Mouse (Mus musculus) myocyte (in vitro differentiated cells): ENCODE data around the gene Drd5. TPM values are rescaled to one million over a fixed set of nuclear protein-coding genes. Genes with fewer than 3 reads are reported as not detected.

ENCODE experiments used
- H3K27me3 ChIP-seq: one replicate; pipeline ENCODE4 v1.6.1; 2011; ENCODE audit not compliant: control insufficient read depth, insufficient read depth, insufficient read length
- H3K36me3 ChIP-seq: one replicate; pipeline ENCODE4 v1.6.1; 2011; ENCODE audit not compliant: control insufficient read depth, insufficient read depth
- H3K4me2 ChIP-seq: one replicate; pipeline ENCODE4 v1.6.1; 2011; ENCODE audit warnings: low read depth, control low read depth
- H3K4me3 ChIP-seq: one replicate; pipeline ENCODE4 v1.5.1; 2011; ENCODE audit warnings: mild to moderate bottlenecking, control low read depth, moderate library complexity
- H3K79me2 ChIP-seq: one replicate; pipeline ENCODE4 v1.6.1; 2011; ENCODE audit not compliant: control insufficient read depth, insufficient read depth
- H3ac ChIP-seq: one replicate; pipeline ENCODE4 v1.6.1; 2011; ENCODE audit not compliant: control insufficient read depth, insufficient read length
- CEBPB ChIP-seq: IDR thresholded peaks from 2 replicates; pipeline ENCODE4 v1.6.1; 2011; ENCODE audit warnings: mild to moderate bottlenecking, moderate library complexity; ENCODE audit not compliant: poor library complexity, insufficient read depth, severe bottlenecking
- E2F4 ChIP-seq: IDR thresholded peaks from one replicate; pipeline ENCODE4 v1.6.1; 2011; ENCODE audit warnings: mild to moderate bottlenecking, control low read depth, moderate library complexity; ENCODE audit not compliant: insufficient read depth
- MAX ChIP-seq: IDR thresholded peaks from one replicate; pipeline ENCODE4 v1.6.1; 2011; ENCODE audit warnings: low read depth, mild to moderate bottlenecking, control low read depth
- MYOD1 ChIP-seq, 3 experiments: IDR thresholded peaks; one replicate each; pipeline ENCODE4 v1.6.1; 2011; ENCODE audit warnings: control low read depth in 2 of 3, low read depth in 2 of 3, mild to moderate bottlenecking in 2 of 3, moderate library complexity in 1 of 3; ENCODE audit not compliant: insufficient read length in 2 of 3, control insufficient read depth in 1 of 3
- MYOG ChIP-seq, 3 experiments: IDR thresholded peaks; one replicate each; pipeline ENCODE4 v1.6.1; 2011; ENCODE audit warnings: control low read depth in 2 of 3, low read depth in 2 of 3, mild to moderate bottlenecking in 2 of 3; ENCODE audit not compliant: insufficient read length in 2 of 3, control insufficient read depth in 1 of 3, insufficient read depth in 1 of 3
- POLR2A ChIP-seq: IDR thresholded peaks from one replicate; pipeline ENCODE4 v1.6.1; 2011; ENCODE audit warnings: low read depth, mild to moderate bottlenecking, control low read depth, moderate library complexity; ENCODE audit not compliant: insufficient read length
- POLR2AphosphoS2 ChIP-seq: IDR thresholded peaks from one replicate; pipeline ENCODE4 v1.6.1; 2011; ENCODE audit warnings: low read depth, control low read depth; ENCODE audit not compliant: insufficient read length
- REST ChIP-seq: IDR thresholded peaks from one replicate; pipeline ENCODE4 v1.6.1; 2011; ENCODE audit warnings: mild to moderate bottlenecking, control low read depth, moderate library complexity; ENCODE audit not compliant: insufficient read depth, insufficient read length
- SRF ChIP-seq: IDR thresholded peaks from one replicate; pipeline ENCODE4 v1.6.1; 2011; ENCODE audit warnings: low read depth; ENCODE audit not compliant: control insufficient read depth, insufficient read length
- TCF12 ChIP-seq: IDR thresholded peaks from one replicate; pipeline ENCODE4 v1.6.1; 2011; ENCODE audit warnings: mild to moderate bottlenecking, control low read depth; ENCODE audit not compliant: poor library complexity, insufficient read depth, severe bottlenecking
- TCF3 ChIP-seq: IDR thresholded peaks from one replicate; pipeline ENCODE4 v1.6.1; 2011; ENCODE audit warnings: low read depth, control low read depth; ENCODE audit not compliant: insufficient read length
- USF1 ChIP-seq: IDR thresholded peaks from one replicate; pipeline ENCODE4 v1.6.1; 2011; ENCODE audit warnings: low read depth, mild to moderate bottlenecking, control low read depth, moderate library complexity
- polyA plus RNA-seq: library from polyadenylated mRNA; unstranded; fragments of >200 nt; fragmentation: generic; extraction: Trizol; gene quantifications from one replicate; pipeline ENCODE4 v1.2.1, GENCODE M21; 2012; ENCODE audit warnings: missing spikeins

Drd5 gene
- polyA plus RNA-seq, 1 experiment = not detected

DNA sequence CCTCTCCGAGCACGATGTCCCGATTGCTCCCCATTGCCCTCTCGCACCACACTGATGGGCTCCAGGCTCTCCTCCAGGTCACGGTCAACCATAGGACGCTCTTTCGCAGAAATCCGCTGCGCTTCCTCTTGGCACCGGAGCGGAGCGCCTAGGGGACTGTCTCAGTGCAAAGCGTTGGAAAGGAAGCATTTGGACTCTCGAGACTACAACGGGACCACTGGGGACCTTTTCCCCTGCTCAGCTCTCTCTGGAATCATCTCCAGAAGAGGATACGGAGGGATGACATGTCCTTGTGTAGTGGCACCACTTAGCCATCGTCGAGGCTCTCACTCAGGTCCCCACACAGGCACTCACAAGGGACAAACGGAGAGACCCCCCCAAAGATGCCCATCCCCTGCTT lies 42.7 kb upstream of the Drd5 start:
- Histone ChIP-seq H3K4me3 (no peak overlapping the region), H3ac (no peak overlapping the region), H3K4me2 (no peak overlapping the region), H3K36me3 (peaks cover 3% of the 10 kb centered on the region), H3K79me2 (no peaks in the 10 kb centered on the region), H3K27me3 (peaks cover 7% of the 10 kb centered on the region)
- TF ChIP-seq MYOG (IDR thresholded peaks at IDR 0.05; ENCODE audit: control insufficient read depth in 1 of 3, insufficient read depth in 1 of 3, insufficient read length in 2 of 3, low read depth in 2 of 3) (no peak), SRF (no peak), CEBPB (no peak), TCF12 (no peak), E2F4 (no peak), MAX (no peak), TCF3 (no peak), MYOD1 (IDR thresholded peaks at IDR 0.05; ENCODE audit: control insufficient read depth in 1 of 3, insufficient read length in 2 of 3, low read depth in 2 of 3) (no peak), POLR2A (no peak), REST (no peak), USF1 (no peak), POLR2AphosphoS2 (no peak)

DNA sequence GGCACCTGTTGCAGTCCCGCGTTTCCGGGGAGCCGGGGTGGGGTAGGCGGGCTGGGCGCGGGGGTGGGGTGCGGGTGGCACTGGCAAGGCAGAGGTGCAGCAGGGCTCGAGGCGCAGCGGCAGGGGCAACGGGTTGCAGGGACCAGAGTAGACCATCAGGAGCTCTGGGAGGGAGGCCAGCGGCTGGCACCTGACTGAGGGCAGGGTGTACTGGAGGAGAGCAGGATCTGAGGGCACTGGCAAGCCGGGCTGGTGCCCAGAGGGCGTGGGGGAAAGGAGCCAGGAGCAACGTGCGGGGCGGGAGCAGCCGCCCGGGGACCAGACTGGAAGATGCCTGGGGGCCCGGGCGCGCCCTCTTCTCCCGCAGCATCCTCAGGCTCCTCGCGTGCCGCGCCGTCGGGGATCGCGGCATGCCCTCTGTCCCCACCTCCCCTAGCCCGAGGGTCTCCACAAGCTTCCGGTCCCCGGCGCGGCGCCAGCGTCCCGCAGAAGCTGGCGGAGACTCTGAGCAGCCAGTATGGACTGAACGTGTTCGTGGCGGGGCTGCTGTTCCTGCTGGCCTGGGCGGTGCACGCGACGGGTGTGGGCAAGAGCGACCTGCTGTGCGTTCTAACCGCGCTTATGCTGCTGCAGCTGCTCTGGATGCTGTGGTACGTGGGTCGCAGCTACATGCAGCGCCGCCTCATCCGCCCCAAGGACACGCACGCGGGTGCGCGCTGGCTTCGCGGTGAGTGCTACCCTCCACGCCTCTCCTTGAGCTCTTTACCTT lies 41.9 kb upstream of the Drd5 start:
- no peak overlapping the region for H3K4me3 ChIP-seq

DNA sequence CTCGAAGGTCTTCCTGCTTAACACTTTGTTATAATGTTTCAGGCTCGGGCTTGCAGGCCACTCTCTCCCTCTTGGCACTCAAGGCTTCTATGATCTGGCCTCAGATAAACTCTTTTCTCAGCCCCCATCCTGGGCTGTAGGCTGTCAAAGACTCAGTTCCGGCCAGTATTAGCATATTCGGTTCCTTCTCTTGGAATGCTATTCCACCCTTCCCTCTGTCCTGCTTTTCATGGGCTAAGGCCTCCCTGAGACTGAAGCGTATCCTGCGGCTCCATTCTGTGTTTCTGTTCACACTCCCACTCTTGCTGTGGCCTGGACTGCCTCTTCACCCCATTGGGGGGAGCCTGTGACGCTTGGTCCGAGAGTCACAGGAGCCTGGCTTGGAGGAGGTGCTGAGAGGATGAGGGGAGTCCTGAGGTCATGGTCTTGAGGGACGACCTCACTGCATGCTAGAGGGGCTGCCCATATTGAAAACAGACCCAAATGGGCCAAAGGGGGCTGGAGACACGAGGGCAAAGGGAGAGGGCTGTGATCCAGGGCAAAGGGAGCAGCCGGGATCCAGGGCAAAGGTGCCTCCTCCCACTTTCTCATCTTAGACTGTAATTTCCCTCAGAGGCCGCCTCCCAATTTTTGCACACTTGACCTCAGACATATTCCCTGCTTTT lies 41.1 kb upstream of the Drd5 start:
- Histone ChIP-seq H3K27me3 (peaks cover 7% of the 10 kb centered on the region), H3K36me3 (no peaks in the 10 kb centered on the region), H3K79me2 (no peaks in the 10 kb centered on the region), H3K4me2 (no peak overlapping the region), H3ac (no peak overlapping the region), H3K4me3 (no peak overlapping the region)
- TF ChIP-seq POLR2A (no peak), MYOD1 (IDR thresholded peaks at IDR 0.05; ENCODE audit: control insufficient read depth in 1 of 3, insufficient read length in 2 of 3, low read depth in 2 of 3) (no peak), POLR2AphosphoS2 (no peak), E2F4 (no peak), TCF3 (no peak), MYOG (IDR thresholded peaks at IDR 0.05; ENCODE audit: control insufficient read depth in 1 of 3, insufficient read depth in 1 of 3, insufficient read length in 2 of 3, low read depth in 2 of 3) (no peak), CEBPB (no peak), REST (no peak), TCF12 (no peak), USF1 (no peak), SRF (no peak), MAX (no peak)

More for the DNA sequence above, 41.9 kb upstream of the Drd5 start:
- no peak overlapping the region for H3ac ChIP-seq
- H3K4me2 ChIP-seq = no peak overlapping the region
- no peaks in the 10 kb centered on the region for H3K36me3 ChIP-seq
- peak in 1 of 3 experiments; percentile 23 for TF ChIP-seq MYOD1 (IDR thresholded peaks at IDR 0.05; ENCODE audit: control insufficient read depth in 1 of 3, insufficient read length in 2 of 3, low read depth in 2 of 3)
- TF ChIP-seq MYOG (IDR thresholded peaks at IDR 0.05; ENCODE audit: control insufficient read depth in 1 of 3, insufficient read depth in 1 of 3, insufficient read length in 2 of 3, low read depth in 2 of 3) = no peak
- peaks cover 7% of the 10 kb centered on the region for H3K27me3 ChIP-seq
- no peaks in the 10 kb centered on the region for H3K79me2 ChIP-seq

DNA sequence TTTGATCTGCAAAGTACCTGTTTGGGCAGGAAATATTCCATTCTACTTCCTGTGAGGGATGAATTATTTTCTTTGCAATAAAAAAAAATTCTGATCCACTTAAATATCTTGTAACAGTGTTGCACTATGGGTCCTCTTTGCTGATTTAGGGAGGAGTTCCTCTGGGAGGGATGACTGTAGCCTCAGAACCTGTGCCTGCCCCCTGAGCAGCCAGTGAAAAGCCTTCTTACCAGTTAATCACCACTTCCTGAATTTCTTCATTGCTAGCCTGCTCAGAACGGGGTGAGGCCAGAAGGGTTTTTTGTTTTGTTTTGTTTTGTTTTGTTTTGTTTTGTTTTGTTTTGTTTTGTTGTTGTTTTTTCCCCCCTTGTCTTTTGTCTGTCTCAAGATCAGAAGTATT lies 39.1 kb upstream of the Drd5 start:
- Histone ChIP-seq H3K36me3 (no peaks in the 10 kb centered on the region), H3ac (no peak overlapping the region), H3K4me3 (no peak overlapping the region), H3K79me2 (no peaks in the 10 kb centered on the region), H3K27me3 (peaks cover 7% of the 10 kb centered on the region), H3K4me2 (no peak overlapping the region)
- TF ChIP-seq POLR2A (no peak), E2F4 (no peak), REST (no peak), SRF (no peak), MYOD1 (IDR thresholded peaks at IDR 0.05; ENCODE audit: control insufficient read depth in 1 of 3, insufficient read length in 2 of 3, low read depth in 2 of 3) (no peak), MAX (no peak), TCF3 (no peak), TCF12 (no peak)

DNA sequence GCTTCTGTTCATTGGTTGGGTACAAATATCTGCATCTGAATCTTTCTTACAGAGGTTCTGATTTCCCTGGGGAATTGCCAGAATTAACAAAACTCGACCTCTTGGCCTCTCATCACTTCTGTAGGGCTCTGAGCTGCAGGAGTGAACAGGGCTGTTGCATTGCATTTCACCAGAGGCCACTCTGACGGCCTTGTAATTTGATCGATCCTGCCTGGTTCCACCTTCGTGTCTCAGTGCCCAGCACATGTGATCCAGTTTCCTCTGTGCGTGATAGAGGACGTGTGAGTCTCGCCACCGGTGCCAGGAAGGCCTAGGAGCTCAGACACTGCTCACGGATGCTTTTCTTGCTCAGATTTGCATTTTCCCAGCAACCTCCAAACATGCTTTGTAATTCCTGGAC lies 33.4 kb upstream of the Drd5 start:
- peak; percentile 84 for TF ChIP-seq CEBPB
- TF ChIP-seq MYOD1 (IDR thresholded peaks at IDR 0.05; ENCODE audit: control insufficient read depth in 1 of 3, insufficient read length in 2 of 3, low read depth in 2 of 3) = no peak
- TF ChIP-seq USF1 = peak; percentile 48
- no peak for TF ChIP-seq TCF3
- TF ChIP-seq MYOG (IDR thresholded peaks at IDR 0.05; ENCODE audit: control insufficient read depth in 1 of 3, insufficient read depth in 1 of 3, insufficient read length in 2 of 3, low read depth in 2 of 3) = no peak
- TF ChIP-seq E2F4 = no peak
- no peaks in the 10 kb centered on the region for H3K36me3 ChIP-seq
- no peaks in the 10 kb centered on the region for H3K79me2 ChIP-seq

More for the DNA sequence above, 33.4 kb upstream of the Drd5 start:
- H3ac ChIP-seq = no peak overlapping the region
- H3K4me3 ChIP-seq = no peak overlapping the region
- H3K27me3 ChIP-seq = no peaks in the 10 kb centered on the region
- peak overlapping the region; percentile 20 for H3K4me2 ChIP-seq
